Mouse (Mus musculus) heart, postnatal 0 days (tissue): ENCODE results near the gene Cenpc1.

ENCODE experiments used
- CTCF ChIP-seq: IDR thresholded peaks from 2 replicates; pipeline ENCODE4 v1.5.1; 2016; ENCODE audit warnings: antibody characterized with exemption, control low read depth, low read depth
- EP300 ChIP-seq: IDR thresholded peaks from 2 replicates; pipeline ENCODE4 v1.6.1; 2016; ENCODE audit warnings: antibody characterized with exemption, low read depth

DNA sequence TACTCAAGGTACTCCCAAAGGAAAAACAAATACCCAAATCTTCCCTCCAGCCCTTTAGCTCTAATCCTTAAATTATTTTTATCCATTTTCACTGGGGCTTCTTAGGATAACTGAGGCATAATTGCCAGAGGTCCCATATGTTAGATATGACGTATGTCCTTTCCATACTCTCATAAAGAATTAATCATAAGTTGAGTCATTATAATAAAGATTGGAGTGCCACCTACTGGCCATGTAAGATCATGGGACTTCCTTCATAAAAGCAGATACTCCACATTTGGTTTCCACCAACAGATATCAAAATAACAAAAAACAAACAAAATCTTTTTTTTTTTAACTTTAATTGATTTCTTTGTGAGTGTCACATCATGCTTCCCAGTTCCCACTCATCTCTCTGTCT lies 73.3 kb downstream of the Cenpc1 start:
- TF ChIP-seq CTCF (peak; percentile 48), EP300 (no peak)
